Mouse (Mus musculus) heart, adult 2 months (tissue): ENCODE data around the gene Dpf3.

Experiments
- CTCF ChIP-seq: fragments of 200-600 bp; IDR thresholded peaks from 2 replicates; pipeline ENCODE4 v1.8.1; 2022; ENCODE audit warnings: antibody characterized with exemption, mild to moderate bottlenecking, moderate library complexity
- EP300 ChIP-seq: fragments of 200-500 bp; IDR thresholded peaks from 2 replicates; pipeline ENCODE4 v1.6.1; 2011; ENCODE audit warnings: low read depth, low read length, control low read depth; ENCODE audit not compliant: insufficient read depth
- POLR2A ChIP-seq: fragments of 200-500 bp; IDR thresholded peaks from 2 replicates; pipeline ENCODE4 v1.6.1; 2011; ENCODE audit warnings: mild to moderate bottlenecking, low read depth, low read length, control low read depth; ENCODE audit not compliant: insufficient read depth

DNA sequence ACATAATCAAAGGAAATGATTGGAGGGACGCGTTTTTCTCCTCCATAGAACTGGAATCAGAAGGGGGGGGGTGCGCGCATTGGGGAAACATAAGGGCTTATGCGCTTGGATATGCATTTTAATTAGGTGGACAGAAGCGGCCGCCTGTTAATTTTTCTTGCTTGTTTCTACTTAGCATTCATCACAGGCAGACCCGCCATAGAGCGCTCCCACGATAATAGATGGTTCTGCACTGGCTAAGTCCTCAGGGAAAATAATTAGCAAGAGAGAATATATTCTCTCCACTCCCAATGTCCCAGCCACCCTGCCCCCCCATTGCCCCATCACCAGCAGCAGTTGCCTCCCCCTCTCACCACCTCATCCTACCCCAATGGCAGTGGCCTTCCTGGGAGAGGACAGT is 11.2 kb downstream of the Dpf3 start:
- no peak for TF ChIP-seq CTCF
- TF ChIP-seq POLR2A, result no peak
- TF ChIP-seq EP300, result no peak
